ENCODE assay signal across 8 mouse cellular contexts in genomic region chr7:141476226-141476980, GRCm38 (mm10). TPM values are rescaled to one million over a fixed set of nuclear protein-coding genes. Genes with fewer than 3 reads are reported as not detected.
DNase-seq lines count a peak whose midpoint lies in the region; ATAC-seq and TF ChIP-seq lines count a peak whose summit lies in the region.

No protein-coding gene starts in this region.

- peak; percentile 9 for TF ChIP-seq CTCF in left cerebral cortex, adult 2 months (IDR thresholded peaks at IDR 0.05)
- TF ChIP-seq CTCF in midbrain, postnatal 0 days (IDR thresholded peaks at IDR 0.05), result peak; percentile 27; the same call in 1 of the 2 replicates

- H3K9ac ChIP-seq in hindbrain, embryonic 14.5 days, result no peak overlapping the region
- peak overlapping the region; percentile 85 for H3K9ac ChIP-seq in liver, embryonic 11.5 days (ENCODE audit: low read depth, low read length)
- no peak overlapping the region for H3K9ac ChIP-seq in midbrain, postnatal 0 days (replicated peaks; ENCODE audit: low read length, poor library complexity, severe bottlenecking)

- intact Hi-C loops in left cerebral cortex, adult 2 months (cut with DNase I), result no loop called here

- H3K4me3 ChIP-seq in left cerebral cortex, adult 2 months, result peak overlapping the region; percentile 72
- peak overlapping the region; percentile 69 for H3K4me3 ChIP-seq in hindbrain, embryonic 14.5 days (replicated peaks; ENCODE audit: low read length)
- H3K4me3 ChIP-seq in liver, embryonic 11.5 days (ENCODE audit: low read depth, low read length), result peak overlapping the region; percentile 88
- H3K4me3 ChIP-seq in midbrain, postnatal 0 days (ENCODE audit: low read depth, low read length), result peak overlapping the region; percentile 74; the same call in 1 of the 2 replicates

- no peaks in the 10 kb centered on the region for H3K9me3 ChIP-seq in hindbrain, embryonic 14.5 days (ENCODE audit: control insufficient read depth, low read length)
- no peaks in the 10 kb centered on the region for H3K9me3 ChIP-seq in liver, embryonic 11.5 days (ENCODE audit: control insufficient read depth, low read length)
- H3K9me3 ChIP-seq in midbrain, postnatal 0 days (ENCODE audit: low read length), result no peaks in the 10 kb centered on the region

- H3K27ac ChIP-seq in left cerebral cortex, adult 2 months, result peak overlapping the region; percentile 94
- peak overlapping the region; percentile 47; the same call in 1 of the 2 replicates for H3K27ac ChIP-seq in hindbrain, embryonic 14.5 days
- H3K27ac ChIP-seq in liver, embryonic 11.5 days (ENCODE audit: low read depth, low read length), result peak overlapping the region; percentile 90
- 0 out of 2 replicates have a peak overlapping the region, but pooled peaks have one; percentile 9 for H3K27ac ChIP-seq in midbrain, postnatal 0 days (ENCODE audit: low read depth, low read length)

- H3K4me2 ChIP-seq in hindbrain, embryonic 14.5 days (replicated peaks), result peak overlapping the region; percentile 63
- H3K4me2 ChIP-seq in liver, embryonic 11.5 days, result peak overlapping the region; percentile 91
- peak overlapping the region; percentile 93 for H3K4me2 ChIP-seq in midbrain, postnatal 0 days (ENCODE audit: low read depth, low read length, poor library complexity, severe bottlenecking)

- ATAC-seq in hindbrain, embryonic 14.5 days (ENCODE audit: low FRiP score), result no peak
- ATAC-seq in liver, embryonic 11.5 days (replicated peaks; ENCODE audit: low FRiP score), result peak; percentile 42
- 0 out of 2 replicates have a peak, but pooled peaks have one; percentile 11 for ATAC-seq in midbrain, postnatal 0 days (ENCODE audit: low FRiP score)

- WGBS in hindbrain, embryonic 14.5 days, result 8% methylated on average over 17 of the region's 17 CpGs
- 0% methylated on average over 10 of the region's 17 CpGs for WGBS in liver, embryonic 11.5 days
- 3% methylated on average over 11 of the region's 17 CpGs for WGBS in midbrain, postnatal 0 days

- 0 out of 2 replicates have a peak, but pooled peaks cover 7% of the 10 kb centered on the region for H3K27me3 ChIP-seq in hindbrain, embryonic 14.5 days (ENCODE audit: control insufficient read depth, insufficient read depth, low read length)
- H3K27me3 ChIP-seq in liver, embryonic 11.5 days (replicated peaks; ENCODE audit: control insufficient read depth, insufficient read depth, low read length), result no peaks in the 10 kb centered on the region
- H3K27me3 ChIP-seq in midbrain, postnatal 0 days (ENCODE audit: insufficient read depth, low read length), result peaks cover 12% of the 10 kb centered on the region

- peaks cover 14% of the 10 kb centered on the region for H3K36me3 ChIP-seq in hindbrain, embryonic 14.5 days (replicated peaks; ENCODE audit: control insufficient read depth, insufficient read depth)
- peaks cover 10% of the 10 kb centered on the region for H3K36me3 ChIP-seq in liver, embryonic 11.5 days (ENCODE audit: control insufficient read depth, insufficient read depth, low read length)
- peaks cover 7% of the 10 kb centered on the region for H3K36me3 ChIP-seq in midbrain, postnatal 0 days (ENCODE audit: insufficient read depth, low read length)

- DNase-seq in left cerebral cortex, adult 2 months (ENCODE audit: extremely low spot score in 1 of 2, low spot score in 2 of 2), result peak; percentile 42 to 51
- no peak for DNase-seq in left cerebral cortex, adult 8-10 months (ENCODE audit: low spot score in 2 of 2)
- DNase-seq in adrenal gland, postnatal 10 days, result peak; percentile 91
- DNase-seq in gastrocnemius, adult 18-20 months (ENCODE audit: low spot score), result peak; percentile 82
- peak; percentile 31 for DNase-seq in hindbrain, embryonic 14.5 days (ENCODE audit: low spot score)
- DNase-seq in liver, embryonic 11.5 days (ENCODE audit: low spot score), result peak; percentile 82
- no peak for DNase-seq in midbrain, postnatal 0 days (ENCODE audit: low spot score)
- peak; percentile 80 to 82 for DNase-seq in urinary bladder, postnatal 4 days (ENCODE audit: low spot score in 2 of 2)

- H3K4me1 ChIP-seq in hindbrain, embryonic 14.5 days (replicated peaks; ENCODE audit: control insufficient read depth, insufficient read depth, low read length), result peaks cover 20% of the 10 kb centered on the region
- peaks cover 45% of the 10 kb centered on the region for H3K4me1 ChIP-seq in liver, embryonic 11.5 days (replicated peaks; ENCODE audit: control insufficient read depth, insufficient read depth, low read length)
- H3K4me1 ChIP-seq in midbrain, postnatal 0 days (ENCODE audit: insufficient read depth, low read length), result peaks cover 10% of the 10 kb centered on the region

RNA-seq across cellular contexts. Expression of gene Tspan4, which starts 1.4 kb away (rescaled TPM):
- total RNA-seq in left cerebral cortex, adult 2 months (2021), result 10 to 100 TPM; 13.7 to 14.4 TPM
- 10 to 100 TPM; 17.6 to 28.0 (median 23.9) TPM for total RNA-seq in left cerebral cortex, adult 8-10 months (2022)
- total RNA-seq in adrenal gland, postnatal 10 days (2021), result 10 to 100 TPM; 53.8 to 57.1 TPM
- total RNA-seq in gastrocnemius, adult 18-20 months (2021), result 1 to 10 TPM; 6.6 to 7.1 TPM
- 61.0 and 62.2 TPM in 2 replicates for polyA plus RNA-seq in hindbrain, embryonic 14.5 days (2014; fragmentation: Nextera tagmentation; extraction: Ambion mirVana)
- polyA plus RNA-seq in liver, embryonic 11.5 days (2014; fragmentation: Nextera tagmentation; extraction: Ambion mirVana), result 77.9 and 78.2 TPM in 2 replicates
- 91.4 and 94.8 TPM in 2 replicates for total RNA-seq in midbrain, postnatal 0 days (2014; rRNA removed)
- 68.1 and 75.7 TPM in 2 replicates for polyA plus RNA-seq in midbrain, postnatal 0 days (2015; fragmentation: Nextera tagmentation; extraction: Ambion mirVana)

RNA-seq across cellular contexts. Expression of gene Polr2l, which starts 1.5 kb away (rescaled TPM):
- 10 to 100 TPM; 38.4 to 42.3 TPM for total RNA-seq in left cerebral cortex, adult 2 months (2021)
- 10 to 100 TPM; 32.2 to 42.4 (median 33.2) TPM for total RNA-seq in left cerebral cortex, adult 8-10 months (2022)
- total RNA-seq in adrenal gland, postnatal 10 days (2021), result 10 to 100 TPM; 58.3 to 59.7 TPM
- 10 to 100 TPM; 62.0 to 64.3 TPM for total RNA-seq in gastrocnemius, adult 18-20 months (2021)
- polyA plus RNA-seq in hindbrain, embryonic 14.5 days (2014; fragmentation: Nextera tagmentation; extraction: Ambion mirVana), result 81.9 and 93.0 TPM in 2 replicates
- 95.3 and 104 TPM in 2 replicates for polyA plus RNA-seq in liver, embryonic 11.5 days (2014; fragmentation: Nextera tagmentation; extraction: Ambion mirVana)
- 27.0 and 28.9 TPM in 2 replicates for total RNA-seq in midbrain, postnatal 0 days (2014; rRNA removed)
- polyA plus RNA-seq in midbrain, postnatal 0 days (2015; fragmentation: Nextera tagmentation; extraction: Ambion mirVana), result 77.9 and 78.5 TPM in 2 replicates

RNA-seq across cellular contexts. Expression of gene Cd151, which starts 9.2 kb away (rescaled TPM):
- total RNA-seq in left cerebral cortex, adult 2 months (2021), result 10 to 100 TPM; 30.7 to 31.4 TPM
- total RNA-seq in left cerebral cortex, adult 8-10 months (2022), result 10 to 100 TPM; 30.2 to 35.5 (median 33.4) TPM
- total RNA-seq in adrenal gland, postnatal 10 days (2021), result 100 to 1,000 TPM; 184 to 198 TPM
- total RNA-seq in gastrocnemius, adult 18-20 months (2021), result 10 to 100 TPM; 82.6 to 90.7 TPM
- 47.0 and 50.4 TPM in 2 replicates for polyA plus RNA-seq in hindbrain, embryonic 14.5 days (2014; fragmentation: Nextera tagmentation; extraction: Ambion mirVana)
- 20.6 and 22.3 TPM in 2 replicates for polyA plus RNA-seq in liver, embryonic 11.5 days (2014; fragmentation: Nextera tagmentation; extraction: Ambion mirVana)
- total RNA-seq in midbrain, postnatal 0 days (2014; rRNA removed), result 46.4 and 52.9 TPM in 2 replicates
- polyA plus RNA-seq in midbrain, postnatal 0 days (2015; fragmentation: Nextera tagmentation; extraction: Ambion mirVana), result 13.6 and 15.0 TPM in 2 replicates

RNA-seq across cellular contexts. Expression of gene Cracr2b, which starts 15.5 kb away (rescaled TPM):
- total RNA-seq in left cerebral cortex, adult 2 months (2021), result 1 to 10 TPM; 3.7 to 5.1 TPM
- 1 to 10 TPM; 3.9 to 5.4 (median 4.4) TPM for total RNA-seq in left cerebral cortex, adult 8-10 months (2022)
- total RNA-seq in adrenal gland, postnatal 10 days (2021), result 10 to 100 TPM; 16.8 to 19.6 TPM
- total RNA-seq in gastrocnemius, adult 18-20 months (2021), result 1 to 10 TPM; 7.2 to 8.9 TPM
- 3.7 and 8.1 TPM in 2 replicates for polyA plus RNA-seq in hindbrain, embryonic 14.5 days (2014; fragmentation: Nextera tagmentation; extraction: Ambion mirVana)
- polyA plus RNA-seq in liver, embryonic 11.5 days (2014; fragmentation: Nextera tagmentation; extraction: Ambion mirVana), result 4.3 and 7.2 TPM in 2 replicates
- total RNA-seq in midbrain, postnatal 0 days (2014; rRNA removed), result 4.0 and 5.3 TPM in 2 replicates
- polyA plus RNA-seq in midbrain, postnatal 0 days (2015; fragmentation: Nextera tagmentation; extraction: Ambion mirVana), result 5.3 and 5.9 TPM in 2 replicates

RNA-seq across cellular contexts. Expression of gene Pnpla2, which starts 21.4 kb away (rescaled TPM):
- 10 to 100 TPM; 26.0 to 31.7 TPM for total RNA-seq in left cerebral cortex, adult 2 months (2021)
- 10 to 100 TPM; 21.2 to 32.6 (median 27.2) TPM for total RNA-seq in left cerebral cortex, adult 8-10 months (2022)
- total RNA-seq in adrenal gland, postnatal 10 days (2021), result 1,000 to 10,000 TPM; 1,181 to 1,292 TPM
- 100 to 1,000 TPM; 288 to 309 TPM for total RNA-seq in gastrocnemius, adult 18-20 months (2021)
- polyA plus RNA-seq in hindbrain, embryonic 14.5 days (2014; fragmentation: Nextera tagmentation; extraction: Ambion mirVana), result 15.3 and 18.4 TPM in 2 replicates
- polyA plus RNA-seq in liver, embryonic 11.5 days (2014; fragmentation: Nextera tagmentation; extraction: Ambion mirVana), result 23.4 and 23.7 TPM in 2 replicates
- 6.5 and 7.0 TPM in 2 replicates for total RNA-seq in midbrain, postnatal 0 days (2014; rRNA removed)
- polyA plus RNA-seq in midbrain, postnatal 0 days (2015; fragmentation: Nextera tagmentation; extraction: Ambion mirVana), result 22.2 and 24.5 TPM in 2 replicates

Comparison
In these comparisons a context has a peak if more than half of its experiments do, and no peak if none do; other contexts are left out.
1. DNase-seq: peak in left cerebral cortex, adult 2 months (2 of 2), adrenal gland, postnatal 10 days (single experiment), gastrocnemius, adult 18-20 months (single experiment), hindbrain, embryonic 14.5 days (single experiment), liver, embryonic 11.5 days (single experiment) and urinary bladder, postnatal 4 days (2 of 2); none in left cerebral cortex, adult 8-10 months (0 of 2) and midbrain, postnatal 0 days (single experiment).
2. H3K27ac ChIP-seq: peak in every context shown above with its lines; median percentile 94 in left cerebral cortex, adult 2 months; 90 in liver, embryonic 11.5 days; 47 in hindbrain, embryonic 14.5 days; 9 in midbrain, postnatal 0 days.
3. Peak in every context shown above with its lines, with median percentiles within 50 percentile points of each other: H3K4me3 ChIP-seq and H3K4me2 ChIP-seq.